Mouse (Mus musculus): ENCODE results near the gene Lpar2. TPM values are rescaled to one million over a fixed set of nuclear protein-coding genes. Genes with fewer than 3 reads are reported as not detected.

Lpar2 gene
- 0.45 and 0.48 TPM in 2 replicates for polyA plus RNA-seq (2015; fragmentation: Nextera tagmentation; extraction: Ambion mirVana)

GRCm38 (mm10) chr8:69822386-69823191 lies at the start of gene Lpar2:
Lpar2 (plus strand) TSS chr8:69822429.
- Histone ChIP-seq H3K36me3 (ENCODE audit: control insufficient read depth, insufficient read depth, low read length) (0 out of 2 replicates have a peak, but pooled peaks cover under 1% of the 10 kb centered on the region), H3K4me3 (ENCODE audit: low read length) (peak within 1 kb of the TSS; percentile 60), H3K27ac (ENCODE audit: low read length) (peak within 1 kb of the TSS; percentile 58), H3K9me3 (ENCODE audit: control insufficient read depth, low read length) (no peaks in the 10 kb centered on the region), H3K4me2 (ENCODE audit: low read depth, low read length) (peak within 1 kb of the TSS; percentile 92), H3K27me3 (ENCODE audit: control insufficient read depth, insufficient read depth, low read depth, low read length) (no peaks in the 10 kb centered on the region), H3K4me1 (replicated peaks; ENCODE audit: control insufficient read depth, insufficient read depth, low read length) (peaks cover 4% of the 10 kb centered on the region), H3K9ac (ENCODE audit: low read length) (peak within 1 kb of the TSS; percentile 69)
- WGBS: 1% methylated on average over 33 of the region's 35 CpGs
- ATAC-seq (ENCODE audit: low read depth): peak; percentile 89

- Histone ChIP-seq H3K27me3 (ENCODE audit: control insufficient read depth, insufficient read depth, low read depth, low read length) (no peaks in the 10 kb centered on the region), H3K9me3 (ENCODE audit: control insufficient read depth, low read length) (no peaks in the 10 kb centered on the region), H3K4me2 (ENCODE audit: low read depth, low read length) (peak within 1 kb of the TSS; percentile 80), H3K36me3 (ENCODE audit: control insufficient read depth, insufficient read depth, low read length) (peaks cover 2% of the 10 kb centered on the region; the same call in 1 of the 2 replicates), H3K9ac (ENCODE audit: low read length) (peak within 1 kb of the TSS; percentile 93), H3K4me3 (ENCODE audit: low read length) (peak within 1 kb of the TSS; percentile 74), H3K4me1 (replicated peaks; ENCODE audit: control insufficient read depth, insufficient read depth, low read length) (peaks cover 11% of the 10 kb centered on the region), H3K27ac (ENCODE audit: low read length) (peak within 1 kb of the TSS; percentile 99)
- WGBS: under 1% methylated on average over 41 of the region's 41 CpGs
- peak; percentile 100 for ATAC-seq (ENCODE audit: low read depth)
Measured at GRCm38 (mm10) chr8:69774503-69775148, 47.6 kb upstream of the Lpar2 start, which contains the start of gene Gm20422. Gm20422 (minus strand) TSS chr8:69774886.

- Histone ChIP-seq H3K27ac (ENCODE audit: low read length) (no peak overlapping the region), H3K36me3 (ENCODE audit: control insufficient read depth, insufficient read depth, low read length) (peaks cover 2% of the 10 kb centered on the region; the same call in 1 of the 2 replicates), H3K4me1 (replicated peaks; ENCODE audit: control insufficient read depth, insufficient read depth, low read length) (peaks cover 11% of the 10 kb centered on the region), H3K27me3 (ENCODE audit: control insufficient read depth, insufficient read depth, low read depth, low read length) (no peaks in the 10 kb centered on the region), H3K9ac (ENCODE audit: low read length) (0 out of 2 replicates have a peak overlapping the region, but pooled peaks have one; percentile 3), H3K9me3 (ENCODE audit: control insufficient read depth, low read length) (no peaks in the 10 kb centered on the region), H3K4me2 (ENCODE audit: low read depth, low read length) (peak overlapping the region; percentile 46), H3K4me3 (ENCODE audit: low read length) (peak overlapping the region; percentile 14)
- ATAC-seq (ENCODE audit: low read depth): no peak; the same call in 1 of the 2 replicates
- WGBS: 39% methylated on average over 2 of the region's 2 CpGs
Measured at GRCm38 (mm10) chr8:69775149-69775534, 47.1 kb upstream of the Lpar2 start.

GRCm38 (mm10) chr8:69777111-69777510 lies 45.1 kb upstream of the Lpar2 start:
- Histone ChIP-seq H3K4me3 (ENCODE audit: low read length) (no peak overlapping the region), H3K27ac (ENCODE audit: low read length) (no peak overlapping the region), H3K4me1 (replicated peaks; ENCODE audit: control insufficient read depth, insufficient read depth, low read length) (peaks cover 10% of the 10 kb centered on the region), H3K4me2 (ENCODE audit: low read depth, low read length) (no peak overlapping the region), H3K9ac (ENCODE audit: low read length) (no peak overlapping the region), H3K36me3 (ENCODE audit: control insufficient read depth, insufficient read depth, low read length) (peaks cover 2% of the 10 kb centered on the region; the same call in 1 of the 2 replicates), H3K27me3 (ENCODE audit: control insufficient read depth, insufficient read depth, low read depth, low read length) (no peaks in the 10 kb centered on the region), H3K9me3 (ENCODE audit: control insufficient read depth, low read length) (no peaks in the 10 kb centered on the region)
- WGBS: 67% methylated on average over 8 of the region's 12 CpGs
- no peak for ATAC-seq (ENCODE audit: low read depth)

GRCm38 (mm10) chr8:69789105-69789504 lies 33.1 kb upstream of the Lpar2 start:
- H3K27ac ChIP-seq (ENCODE audit: low read length): no peak overlapping the region
- no peak overlapping the region for H3K4me3 ChIP-seq (ENCODE audit: low read length)
- H3K9me3 ChIP-seq (ENCODE audit: control insufficient read depth, low read length): no peaks in the 10 kb centered on the region
- H3K4me1 ChIP-seq (replicated peaks; ENCODE audit: control insufficient read depth, insufficient read depth, low read length): peaks cover 19% of the 10 kb centered on the region
- H3K27me3 ChIP-seq (ENCODE audit: control insufficient read depth, insufficient read depth, low read depth, low read length): no peaks in the 10 kb centered on the region
- WGBS: 86% methylated on average over 5 of the region's 5 CpGs
- H3K36me3 ChIP-seq (ENCODE audit: control insufficient read depth, insufficient read depth, low read length): peaks cover 7% of the 10 kb centered on the region; the same call in 1 of the 2 replicates
- H3K9ac ChIP-seq (ENCODE audit: low read length): no peak overlapping the region
- no peak for ATAC-seq (ENCODE audit: low read depth)
- no peak overlapping the region for H3K4me2 ChIP-seq (ENCODE audit: low read depth, low read length)

GRCm38 (mm10) chr8:69789731-69790130 lies 32.5 kb upstream of the Lpar2 start:
- Histone ChIP-seq H3K9me3 (ENCODE audit: control insufficient read depth, low read length) (no peaks in the 10 kb centered on the region), H3K27ac (ENCODE audit: low read length) (no peak overlapping the region), H3K36me3 (ENCODE audit: control insufficient read depth, insufficient read depth, low read length) (peaks cover 8% of the 10 kb centered on the region), H3K4me1 (replicated peaks; ENCODE audit: control insufficient read depth, insufficient read depth, low read length) (peaks cover 19% of the 10 kb centered on the region), H3K4me2 (ENCODE audit: low read depth, low read length) (no peak overlapping the region), H3K9ac (ENCODE audit: low read length) (no peak overlapping the region), H3K27me3 (ENCODE audit: control insufficient read depth, insufficient read depth, low read depth, low read length) (no peaks in the 10 kb centered on the region), H3K4me3 (ENCODE audit: low read length) (no peak overlapping the region; the same call in 1 of the 2 replicates)
- ATAC-seq (ENCODE audit: low read depth): no peak
- 65% methylated on average over 5 of the region's 5 CpGs for WGBS

GRCm38 (mm10) chr8:69790364-69790763 lies 31.9 kb upstream of the Lpar2 start:
- Histone ChIP-seq H3K4me1 (replicated peaks; ENCODE audit: control insufficient read depth, insufficient read depth, low read length) (peaks cover 19% of the 10 kb centered on the region), H3K36me3 (ENCODE audit: control insufficient read depth, insufficient read depth, low read length) (peaks cover 12% of the 10 kb centered on the region), H3K27me3 (ENCODE audit: control insufficient read depth, insufficient read depth, low read depth, low read length) (no peaks in the 10 kb centered on the region), H3K27ac (ENCODE audit: low read length) (peak overlapping the region; percentile 79), H3K9ac (ENCODE audit: low read length) (peak overlapping the region; percentile 91), H3K4me2 (ENCODE audit: low read depth, low read length) (peak overlapping the region; percentile 70), H3K4me3 (ENCODE audit: low read length) (peak overlapping the region; percentile 87), H3K9me3 (ENCODE audit: control insufficient read depth, low read length) (no peaks in the 10 kb centered on the region)
- WGBS: 27% methylated on average over 11 of the region's 11 CpGs
- ATAC-seq (ENCODE audit: low read depth): peak; percentile 24; the same call in 1 of the 2 replicates

- H3K27me3 ChIP-seq (ENCODE audit: control insufficient read depth, insufficient read depth, low read depth, low read length): no peaks in the 10 kb centered on the region
Measured at GRCm38 (mm10) chr8:69790773-69791367, 31.4 kb upstream of the Lpar2 start, which contains the start of the genes Atp13a1 and Zfp866. Atp13a1 (plus strand) TSS chr8:69791163. Zfp866 (minus strand) TSS chr8:69791178.

More at GRCm38 (mm10) chr8:69790773-69791367, 31.4 kb upstream of the Lpar2 start, which contains the start of the genes Atp13a1 and Zfp866:
- H3K4me3 ChIP-seq (ENCODE audit: low read length): peak within 1 kb of the TSS; percentile 87
- peaks cover 12% of the 10 kb centered on the region for H3K36me3 ChIP-seq (ENCODE audit: control insufficient read depth, insufficient read depth, low read length)
- ATAC-seq (ENCODE audit: low read depth): peak; percentile 95
- H3K9me3 ChIP-seq (ENCODE audit: control insufficient read depth, low read length): no peaks in the 10 kb centered on the region
- peaks cover 19% of the 10 kb centered on the region for H3K4me1 ChIP-seq (replicated peaks; ENCODE audit: control insufficient read depth, insufficient read depth, low read length)
- H3K9ac ChIP-seq (ENCODE audit: low read length): peak within 1 kb of the TSS; percentile 91
- WGBS: under 1% methylated on average over 38 of the region's 38 CpGs
- peak within 1 kb of the TSS; percentile 70 for H3K4me2 ChIP-seq (ENCODE audit: low read depth, low read length)
- peak within 1 kb of the TSS; percentile 79 for H3K27ac ChIP-seq (ENCODE audit: low read length)

All from lung, embryonic 16.5 days (tissue).